ENCODE assay signal across 27 mouse cellular contexts in the genomic region with DNA sequence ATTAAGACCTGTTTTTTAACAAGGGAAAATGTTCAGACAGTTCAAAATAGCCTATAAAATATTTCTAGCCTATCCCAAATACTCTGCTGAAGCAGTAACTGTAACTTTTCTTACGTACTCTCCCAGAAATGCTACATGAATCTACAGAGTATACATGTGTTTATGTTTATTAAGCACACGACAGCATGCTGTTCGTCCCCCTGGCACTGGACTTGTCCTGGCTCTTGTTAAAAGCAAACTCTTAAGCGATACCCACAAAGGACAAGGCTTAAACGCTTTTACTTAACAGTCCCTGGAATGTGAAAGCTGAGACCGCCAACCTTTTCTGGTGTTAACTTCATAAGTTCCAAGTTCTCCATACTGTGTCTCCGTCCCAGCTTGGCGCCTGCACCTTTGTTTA. TPM values are rescaled to one million over a fixed set of nuclear protein-coding genes. Genes with fewer than 3 reads are reported as not detected.
DNase-seq lines count a peak whose midpoint lies in the region; ATAC-seq lines count a peak whose summit lies in the region.
"Had no signal": no experiment of that assay in that cellular context is flagged by ENCODE, and none has a peak within 500 bp of the region (broad histone marks: within the 10 kb centered on the region; RNA-seq: fewer than 3 reads in every experiment).

No protein-coding gene starts in this region.

- DNase-seq in midbrain, embryonic 11.5 days (ENCODE audit: low spot score, missing footprints): peak; percentile 65
- peak; percentile 43 for DNase-seq in forelimb bud, embryonic 11.5 days (ENCODE audit: low read depth, low spot score)
- no peak for DNase-seq in frontal cortex, postnatal 10 days (ENCODE audit: low spot score in 2 of 2)
- no peak for DNase-seq in cerebellum, adult 11 months
- DNase-seq in urinary bladder, postnatal 25 days (ENCODE audit: low spot score): no peak
- DNase-seq: adrenal gland, adult 8-10 months; cerebellum, adult 2 months; cerebellum, postnatal 25 days; embryo, embryonic 11 days; gastrocnemius, postnatal 10 days; heart, postnatal 10 days; kidney, adult 11 months; kidney, postnatal 36 days; layer of hippocampus, postnatal 36 days; liver, postnatal 0 days had no signal

- peaks cover 9% of the 10 kb centered on the region for H3K36me3 ChIP-seq in midbrain, embryonic 11.5 days (ENCODE audit: control insufficient read depth, insufficient read depth, low read length)
- 0 out of 2 replicates have a peak, but pooled peaks cover 2% of the 10 kb centered on the region for H3K36me3 ChIP-seq in midbrain, embryonic 15.5 days (replicated peaks)
- H3K36me3 ChIP-seq in embryonic facial prominence, embryonic 13.5 days: peaks cover 52% of the 10 kb centered on the region
- peaks cover 45% of the 10 kb centered on the region for H3K36me3 ChIP-seq in limb, embryonic 15.5 days

- no peak overlapping the region for H3K4me2 ChIP-seq in midbrain, embryonic 11.5 days
- H3K4me2 ChIP-seq in midbrain, embryonic 15.5 days: no peak overlapping the region
- peak overlapping the region; percentile 19; the same call in 1 of the 2 replicates for H3K4me2 ChIP-seq in embryonic facial prominence, embryonic 13.5 days
- H3K4me2 ChIP-seq in limb, embryonic 15.5 days: no peak overlapping the region
- H3K4me2 ChIP-seq: heart, embryonic 12.5 days; kidney, embryonic 15.5 days; liver, embryonic 11.5 days; neural tube, embryonic 15.5 days had no signal

- no peak overlapping the region for H3K4me3 ChIP-seq in midbrain, embryonic 11.5 days (ENCODE audit: low read depth, low read length)
- H3K4me3 ChIP-seq in midbrain, embryonic 15.5 days: no peak overlapping the region
- no peak overlapping the region for H3K4me3 ChIP-seq in embryonic facial prominence, embryonic 13.5 days
- no peak overlapping the region for H3K4me3 ChIP-seq in limb, embryonic 15.5 days
- H3K4me3 ChIP-seq: heart, embryonic 12.5 days; hindbrain, embryonic 10.5 days; kidney, embryonic 15.5 days; megakaryocyte, embryonic 14.5 days; neural tube, embryonic 15.5 days had no signal

- no peak overlapping the region for H3K9ac ChIP-seq in midbrain, embryonic 11.5 days (ENCODE audit: low read length)
- H3K9ac ChIP-seq in midbrain, embryonic 15.5 days: no peak overlapping the region
- H3K9ac ChIP-seq in embryonic facial prominence, embryonic 13.5 days: no peak overlapping the region
- no peak overlapping the region for H3K9ac ChIP-seq in limb, embryonic 15.5 days
- H3K9ac ChIP-seq: heart, embryonic 12.5 days; kidney, embryonic 15.5 days; liver, postnatal 0 days; neural tube, embryonic 15.5 days had no signal

- WGBS in midbrain, embryonic 11.5 days: 89% methylated on average over 8 of the region's 8 CpGs
- 77% methylated on average over 8 of the region's 8 CpGs for WGBS in midbrain, embryonic 15.5 days
- 30% methylated on average over 8 of the region's 8 CpGs for WGBS in embryonic facial prominence, embryonic 13.5 days
- WGBS in limb, embryonic 15.5 days: 33% methylated on average over 8 of the region's 8 CpGs

- H3K27me3 ChIP-seq in midbrain, embryonic 11.5 days (ENCODE audit: control insufficient read depth, insufficient read depth, low read length): no peaks in the 10 kb centered on the region
- H3K27me3 ChIP-seq in midbrain, embryonic 15.5 days (replicated peaks): no peaks in the 10 kb centered on the region
- no peaks in the 10 kb centered on the region for H3K27me3 ChIP-seq in embryonic facial prominence, embryonic 13.5 days
- H3K27me3 ChIP-seq in limb, embryonic 15.5 days: no peaks in the 10 kb centered on the region
- H3K27me3 ChIP-seq: heart, embryonic 12.5 days; kidney, embryonic 15.5 days; megakaryocyte, embryonic 14.5 days; neural tube, embryonic 15.5 days had no signal

- ATAC-seq in midbrain, embryonic 11.5 days (ENCODE audit: low FRiP score): no peak
- no peak for ATAC-seq in midbrain, embryonic 15.5 days (replicated peaks)
- no peak for ATAC-seq in embryonic facial prominence, embryonic 13.5 days (ENCODE audit: insufficient number of reproducible peaks, insufficient read depth, low FRiP score, low TSS enrichment, low read depth)
- peak; percentile 71 for ATAC-seq in limb, embryonic 15.5 days (ENCODE audit: insufficient number of reproducible peaks, low FRiP score, low TSS enrichment, low read depth)
- ATAC-seq: activated CD4-positive, CD25-positive, alpha-beta regulatory T cell, adult 4 months; liver, postnatal 0 days had no signal

- no peaks in the 10 kb centered on the region for H3K9me3 ChIP-seq in midbrain, embryonic 11.5 days (ENCODE audit: control insufficient read depth, low read length)
- no peaks in the 10 kb centered on the region for H3K9me3 ChIP-seq in midbrain, embryonic 15.5 days
- no peaks in the 10 kb centered on the region for H3K9me3 ChIP-seq in embryonic facial prominence, embryonic 13.5 days
- no peaks in the 10 kb centered on the region for H3K9me3 ChIP-seq in limb, embryonic 15.5 days
- H3K9me3 ChIP-seq: heart, embryonic 12.5 days; hindbrain, embryonic 10.5 days; kidney, embryonic 15.5 days; megakaryocyte, embryonic 14.5 days; neural tube, embryonic 15.5 days had no signal

- no peaks in the 10 kb centered on the region for H3K4me1 ChIP-seq in midbrain, embryonic 11.5 days (ENCODE audit: control insufficient read depth, insufficient read depth, low read length)
- H3K4me1 ChIP-seq in midbrain, embryonic 15.5 days: no peaks in the 10 kb centered on the region
- H3K4me1 ChIP-seq in embryonic facial prominence, embryonic 13.5 days: peaks cover 24% of the 10 kb centered on the region
- H3K4me1 ChIP-seq in limb, embryonic 15.5 days: peaks cover 21% of the 10 kb centered on the region
- H3K4me1 ChIP-seq: heart, embryonic 12.5 days; kidney, embryonic 15.5 days; megakaryocyte, embryonic 14.5 days; neural tube, embryonic 15.5 days had no signal

- no peak overlapping the region for H3K27ac ChIP-seq in midbrain, embryonic 11.5 days (ENCODE audit: low read depth, low read length)
- no peak overlapping the region for H3K27ac ChIP-seq in midbrain, embryonic 15.5 days
- H3K27ac ChIP-seq in embryonic facial prominence, embryonic 13.5 days: peak overlapping the region; percentile 82
- H3K27ac ChIP-seq in limb, embryonic 15.5 days: peak overlapping the region; percentile 80
- H3K27ac ChIP-seq: hindbrain, embryonic 10.5 days; hindbrain, postnatal 0 days; kidney, embryonic 15.5 days; neural tube, embryonic 15.5 days had no signal

RNA-seq across cellular contexts. Expression of a gene that starts 32.7 kb away (rescaled TPM):
- 113 and 119 TPM in 2 replicates for polyA plus RNA-seq in midbrain, embryonic 11.5 days (2014; fragmentation: Nextera tagmentation; extraction: Ambion mirVana)
- 16.1 and 20.1 TPM in 2 replicates for polyA plus RNA-seq in midbrain, embryonic 15.5 days (2015; fragmentation: Nextera tagmentation; extraction: Ambion mirVana)
- polyA plus RNA-seq in embryonic facial prominence, embryonic 13.5 days (2015; fragmentation: Nextera tagmentation; extraction: Ambion mirVana): 64.9 and 71.8 TPM in 2 replicates
- polyA plus RNA-seq in limb, embryonic 15.5 days (2015; fragmentation: Nextera tagmentation; extraction: Ambion mirVana): 95.9 and 103 TPM in 2 replicates

RNA-seq across cellular contexts. Expression of a gene that starts 35.7 kb away (rescaled TPM):
- polyA plus RNA-seq in midbrain, embryonic 11.5 days (2014; fragmentation: Nextera tagmentation; extraction: Ambion mirVana): 64.0 and 76.2 TPM in 2 replicates
- 39.6 and 48.3 TPM in 2 replicates for polyA plus RNA-seq in midbrain, embryonic 15.5 days (2015; fragmentation: Nextera tagmentation; extraction: Ambion mirVana)
- polyA plus RNA-seq in embryonic facial prominence, embryonic 13.5 days (2015; fragmentation: Nextera tagmentation; extraction: Ambion mirVana): 104 and 111 TPM in 2 replicates
- 91.5 and 98.2 TPM in 2 replicates for polyA plus RNA-seq in limb, embryonic 15.5 days (2015; fragmentation: Nextera tagmentation; extraction: Ambion mirVana)

RNA-seq across cellular contexts. Expression of a gene that starts 50.0 kb away (rescaled TPM):
- not detected in 2 replicates for polyA plus RNA-seq in midbrain, embryonic 11.5 days (2014; fragmentation: Nextera tagmentation; extraction: Ambion mirVana)
- not detected in 2 replicates for polyA plus RNA-seq in midbrain, embryonic 15.5 days (2015; fragmentation: Nextera tagmentation; extraction: Ambion mirVana)
- polyA plus RNA-seq in embryonic facial prominence, embryonic 13.5 days (2015; fragmentation: Nextera tagmentation; extraction: Ambion mirVana): 0.28 and 0.29 TPM in 2 replicates
- 1.3 and 1.5 TPM in 2 replicates for polyA plus RNA-seq in limb, embryonic 15.5 days (2015; fragmentation: Nextera tagmentation; extraction: Ambion mirVana)
- polyA plus RNA-seq: activated CD4-positive, CD25-positive, alpha-beta regulatory T cell, adult 4 months; cerebellum, adult 2 months; heart, embryonic 12.5 days; hindbrain, postnatal 0 days; midbrain, embryonic 16.5 days had no signal

Comparison
In these comparisons a context has a peak if more than half of its experiments do, and no peak if none do; other contexts are left out.
1. DNase-seq: peak in midbrain, embryonic 11.5 days (single experiment) and forelimb bud, embryonic 11.5 days (single experiment); none in frontal cortex, postnatal 10 days (0 of 2), cerebellum, adult 11 months (single experiment) and urinary bladder, postnatal 25 days (single experiment).
2. H3K27ac ChIP-seq: peak in embryonic facial prominence, embryonic 13.5 days (single experiment) and limb, embryonic 15.5 days (single experiment); none in midbrain, embryonic 11.5 days (single experiment) and midbrain, embryonic 15.5 days (single experiment).